Mouse (Mus musculus): Measurements from ENCODE around the gene Olfr141. TPM values are rescaled to one million over a fixed set of nuclear protein-coding genes. Genes with fewer than 3 reads are reported as not detected.

Gene Olfr141
- not detected in 2 replicates for polyA plus RNA-seq (2012)

DNA sequence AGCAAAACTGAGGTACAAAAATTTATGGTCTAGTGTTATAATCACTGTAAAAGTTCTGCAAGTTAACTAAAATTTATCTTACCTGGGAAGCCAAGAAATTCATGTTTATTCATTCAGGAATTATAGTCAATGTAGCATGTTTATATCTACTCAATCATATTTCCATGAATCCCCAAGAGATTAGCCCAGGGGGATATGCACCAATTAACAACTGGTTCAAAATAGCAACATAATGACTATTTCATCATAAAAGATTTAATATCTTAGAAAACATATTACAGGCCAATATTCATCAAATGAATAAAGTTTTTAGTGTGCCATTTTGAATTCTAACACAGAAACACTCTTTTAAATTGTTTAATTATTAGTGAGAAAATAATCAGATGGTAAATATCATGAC lies at the start of gene Olfr141:
TSS of gene Olfr141 (minus strand) at position 101 of the 400 bp plus-strand sequence.
- Histone ChIP-seq H3K4me1 (ENCODE audit: control insufficient read depth) (no peaks in the 10 kb centered on the region), H3K4me3 (replicated peaks) (no peak within 1 kb of the TSS), H3K27me3 (ENCODE audit: control insufficient read depth) (no peaks in the 10 kb centered on the region), H3K36me3 (ENCODE audit: control insufficient read depth) (no peaks in the 10 kb centered on the region), H3K9me3 (ENCODE audit: control insufficient read depth, low read length) (no peaks in the 10 kb centered on the region)
- TF ChIP-seq TAL1 (IDR thresholded peaks at IDR 0.05; ENCODE audit: low read length) (no peak), GATA1 (IDR thresholded peaks at IDR 0.05; ENCODE audit: low read length) (no peak)

DNA sequence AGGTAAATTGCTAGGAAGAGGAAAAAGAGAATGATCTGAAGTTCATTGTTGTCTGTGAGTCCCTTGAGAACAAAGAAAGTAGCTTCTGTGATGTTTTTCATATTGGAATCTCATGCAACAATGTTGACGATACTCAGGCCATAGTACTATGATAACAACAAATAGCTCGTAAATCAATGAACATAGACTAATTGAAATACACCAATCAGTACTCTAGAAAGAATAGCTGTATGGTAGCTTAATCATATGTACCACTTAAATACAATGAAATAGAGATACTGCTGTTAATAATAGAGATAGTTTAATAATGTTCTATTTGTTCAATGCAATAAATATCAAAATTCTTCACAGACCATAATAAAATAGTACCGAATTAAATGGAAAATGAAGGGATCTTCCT lies 41.8 kb upstream of the Olfr141 start, which contains the start of gene Olfr1095:
TSS of gene Olfr1095 (minus strand) at position 101 of the 400 bp plus-strand sequence.
- Histone ChIP-seq H3K36me3 (ENCODE audit: control insufficient read depth) (no peaks in the 10 kb centered on the region), H3K4me1 (ENCODE audit: control insufficient read depth) (no peaks in the 10 kb centered on the region), H3K4me3 (replicated peaks) (no peak within 1 kb of the TSS), H3K27me3 (ENCODE audit: control insufficient read depth) (no peaks in the 10 kb centered on the region), H3K9me3 (ENCODE audit: control insufficient read depth, low read length) (no peaks in the 10 kb centered on the region)
- no peak for TF ChIP-seq TAL1 (IDR thresholded peaks at IDR 0.05; ENCODE audit: low read length)
- TF ChIP-seq GATA1 (IDR thresholded peaks at IDR 0.05; ENCODE audit: low read length) = no peak

DNA sequence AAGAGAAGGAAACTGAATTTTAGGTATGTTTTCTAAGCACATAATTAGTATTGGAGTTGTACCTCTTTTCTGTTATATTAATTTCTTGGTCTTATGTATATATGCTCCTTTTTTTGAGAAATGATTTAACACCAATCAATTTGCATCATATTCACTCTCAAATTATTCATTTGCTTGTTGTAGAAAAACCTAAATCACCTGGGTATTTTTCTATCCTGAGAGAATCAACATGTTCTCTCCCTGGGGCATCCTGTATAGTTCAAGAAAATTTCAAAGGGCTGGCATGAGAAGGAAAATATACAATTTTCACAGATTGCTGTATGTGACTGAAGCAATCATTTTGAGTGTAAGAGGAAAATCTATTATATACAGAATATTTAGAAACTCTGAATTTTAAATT lies 14.5 kb upstream of the Olfr141 start, which contains the start of gene Olfr1094:
TSS of gene Olfr1094 (plus strand) at position 301 of the 400 bp plus-strand sequence.
- Histone ChIP-seq H3K27me3 (ENCODE audit: control insufficient read depth) (no peaks in the 10 kb centered on the region), H3K4me1 (ENCODE audit: control insufficient read depth) (no peaks in the 10 kb centered on the region), H3K4me3 (replicated peaks) (no peak within 1 kb of the TSS), H3K9me3 (ENCODE audit: control insufficient read depth, low read length) (no peaks in the 10 kb centered on the region; the same call in 1 of the 2 replicates), H3K36me3 (ENCODE audit: control insufficient read depth) (no peaks in the 10 kb centered on the region)
- no peak for TF ChIP-seq GATA1 (IDR thresholded peaks at IDR 0.05; ENCODE audit: low read length)
- no peak for TF ChIP-seq TAL1 (IDR thresholded peaks at IDR 0.05; ENCODE audit: low read length)

DNA sequence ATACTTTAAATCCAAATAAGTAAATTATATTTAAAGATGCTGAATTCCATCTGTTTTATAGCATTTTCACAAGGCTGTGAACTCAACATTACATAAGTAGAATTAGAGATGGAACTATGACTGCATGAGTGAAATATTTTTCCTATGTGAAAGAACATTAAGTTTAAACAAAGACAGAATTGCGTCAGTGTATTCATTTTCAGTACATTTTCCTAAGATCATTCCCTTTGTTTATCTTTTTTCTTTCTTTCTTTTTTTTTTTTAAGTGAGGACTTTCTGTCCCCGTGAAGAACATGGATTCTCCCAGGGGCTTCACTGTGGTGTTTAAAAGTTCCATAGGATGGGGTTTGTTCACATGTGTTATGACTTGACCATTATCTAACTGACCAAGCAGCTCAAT lies 27.6 kb downstream of the Olfr141 start, which contains the start of gene Olfr1093:
TSS of gene Olfr1093 (plus strand) at position 301 of the 400 bp plus-strand sequence.
- Histone ChIP-seq H3K27me3 (ENCODE audit: control insufficient read depth) (no peaks in the 10 kb centered on the region), H3K4me1 (ENCODE audit: control insufficient read depth) (no peaks in the 10 kb centered on the region), H3K36me3 (ENCODE audit: control insufficient read depth) (no peaks in the 10 kb centered on the region), H3K9me3 (ENCODE audit: control insufficient read depth, low read length) (no peaks in the 10 kb centered on the region), H3K4me3 (replicated peaks) (no peak within 1 kb of the TSS)
- no peak for TF ChIP-seq TAL1 (IDR thresholded peaks at IDR 0.05; ENCODE audit: low read length)
- TF ChIP-seq GATA1 (IDR thresholded peaks at IDR 0.05; ENCODE audit: low read length) = no peak

DNA sequence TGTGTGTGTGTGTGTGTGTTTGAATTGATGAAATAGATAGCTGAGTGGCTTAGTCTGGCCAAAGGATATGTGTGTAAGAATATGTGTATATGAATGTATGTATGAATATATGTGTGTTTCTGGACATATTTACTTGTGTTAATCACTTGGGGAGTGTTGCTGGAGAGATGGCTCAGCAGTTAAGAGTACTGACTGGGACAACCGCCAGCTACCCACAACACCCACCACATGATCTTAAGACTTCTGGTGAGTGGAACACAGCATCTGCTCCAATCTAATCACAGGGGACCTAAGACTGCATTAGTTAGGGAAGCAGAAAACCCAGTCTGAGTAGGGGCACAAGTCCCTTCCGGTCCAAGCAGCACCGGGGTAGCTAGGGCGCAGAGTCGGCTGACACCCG lies 48.8 kb downstream of the Olfr141 start:
- Histone ChIP-seq H3K36me3 (ENCODE audit: control insufficient read depth) (no peaks in the 10 kb centered on the region), H3K9me3 (ENCODE audit: control insufficient read depth, low read length) (peaks cover 3% of the 10 kb centered on the region), H3K27me3 (ENCODE audit: control insufficient read depth) (no peaks in the 10 kb centered on the region), H3K4me3 (replicated peaks) (no peak overlapping the region), H3K4me1 (ENCODE audit: control insufficient read depth) (no peaks in the 10 kb centered on the region)
- no peak for TF ChIP-seq TAL1 (IDR thresholded peaks at IDR 0.05; ENCODE audit: low read length)
- no peak for TF ChIP-seq GATA1 (IDR thresholded peaks at IDR 0.05; ENCODE audit: low read length)

DNA sequence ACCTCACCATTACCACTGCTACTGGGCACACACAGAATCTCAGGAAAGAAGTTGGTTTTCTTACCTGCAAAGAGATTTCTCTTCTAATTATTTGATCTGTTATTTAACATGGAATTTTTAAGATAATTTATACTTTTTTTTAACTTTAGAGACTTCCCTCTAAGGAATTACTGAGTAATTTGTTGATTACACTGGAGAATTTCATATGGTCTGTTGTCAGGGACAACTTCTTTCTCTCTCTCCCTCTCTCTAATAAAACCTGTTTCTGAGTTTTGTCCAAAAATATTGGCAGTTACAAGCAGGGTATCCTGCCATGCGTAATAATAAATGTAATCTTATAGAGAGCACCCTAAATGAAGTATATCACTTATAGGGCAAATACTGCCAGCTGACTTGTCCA lies 50.9 kb downstream of the Olfr141 start, which contains the start of gene Olfr1090:
TSS of gene Olfr1090 (minus strand) at position 101 of the 400 bp plus-strand sequence.
- H3K9me3 ChIP-seq (ENCODE audit: control insufficient read depth, low read length) = peaks cover 3% of the 10 kb centered on the region
- no peaks in the 10 kb centered on the region for H3K36me3 ChIP-seq (ENCODE audit: control insufficient read depth)

More for the DNA sequence above, 50.9 kb downstream of the Olfr141 start, which contains the start of gene Olfr1090:
- no peak for TF ChIP-seq GATA1 (IDR thresholded peaks at IDR 0.05; ENCODE audit: low read length)
- TF ChIP-seq TAL1 (IDR thresholded peaks at IDR 0.05; ENCODE audit: low read length) = no peak
- Histone ChIP-seq H3K4me3 (replicated peaks) (no peak within 1 kb of the TSS), H3K4me1 (ENCODE audit: control insufficient read depth) (no peaks in the 10 kb centered on the region), H3K27me3 (ENCODE audit: control insufficient read depth) (no peaks in the 10 kb centered on the region)

Other genes with a start within 250 kb of the Olfr141 start
- not detected in 2 replicates for gene Olfr1082, start 211.1 kb downstream of the Olfr141 start, polyA plus RNA-seq (2012)
- gene Olfr1084, start 170.3 kb downstream of the Olfr141 start, polyA plus RNA-seq (2012) = not detected in 2 replicates
- gene Olfr1085, start 148.0 kb downstream of the Olfr141 start, polyA plus RNA-seq (2012) = not detected in 2 replicates
- not detected in 2 replicates for gene Olfr1086, start 129.9 kb downstream of the Olfr141 start, polyA plus RNA-seq (2012)
- gene Olfr1087, start 111.6 kb downstream of the Olfr141 start, polyA plus RNA-seq (2012) = not detected in 2 replicates
- not detected in 2 replicates for gene Olfr1089, start 76.3 kb downstream of the Olfr141 start, polyA plus RNA-seq (2012)
- gene Olfr1090, start 51.0 kb downstream of the Olfr141 start, polyA plus RNA-seq (2012) = not detected in 2 replicates
- gene Olfr1093, start 27.5 kb downstream of the Olfr141 start, polyA plus RNA-seq (2012) = not detected in 2 replicates
- gene Olfr1094, start 14.6 kb upstream of the Olfr141 start, polyA plus RNA-seq (2012) = 0.03 TPM in 1 of 2 replicates, not detected in the other
- gene Olfr1095, start 41.7 kb upstream of the Olfr141 start, polyA plus RNA-seq (2012) = not detected in 2 replicates
- gene Gm13723, start 64.8 kb upstream of the Olfr141 start, polyA plus RNA-seq (2012) = not detected in 2 replicates
- not detected in 2 replicates for gene Olfr1097, start 82.2 kb upstream of the Olfr141 start, polyA plus RNA-seq (2012)
- not detected in 2 replicates for gene Olfr1098, start 114.5 kb upstream of the Olfr141 start, polyA plus RNA-seq (2012)
- gene Olfr1099, start 150.7 kb upstream of the Olfr141 start, polyA plus RNA-seq (2012) = 0.01 TPM in 1 of 2 replicates, not detected in the other
- not detected in 2 replicates for gene Olfr1100, start 169.9 kb upstream of the Olfr141 start, polyA plus RNA-seq (2012)
- gene Olfr1101, start 181.2 kb upstream of the Olfr141 start, polyA plus RNA-seq (2012) = not detected in 2 replicates
- not detected in 2 replicates for gene Olfr1102, start 188.4 kb upstream of the Olfr141 start, polyA plus RNA-seq (2012)
- gene Olfr1104, start 217.1 kb upstream of the Olfr141 start, polyA plus RNA-seq (2012) = not detected in 2 replicates
- not detected in 2 replicates for gene Olfr1105, start 226.5 kb upstream of the Olfr141 start, polyA plus RNA-seq (2012)
- gene Olfr1106, start 242.3 kb upstream of the Olfr141 start, polyA plus RNA-seq (2012) = not detected in 2 replicates

Measured in erythroblast, embryonic 14.5 days (primary cell).